Mouse (Mus musculus) cerebellum, postnatal 10 days (tissue): ENCODE data around the gene Gm20388.

ENCODE experiments used
- DNase-seq, 2 experiments: peaks; one replicate each; pipeline ENCODE4 v3.0.0; 2021; ENCODE audit warnings: mixed read lengths in 2 of 2

Gm20388 gene

GRCm38 (mm10) chr8:120425199-120425941, 514.7 kb downstream of the Gm20388 start:
- peak; percentile 64 to 74 for DNase-seq

- DNase-seq: no peak
These were observed 515.5 kb downstream of the Gm20388 start for GRCm38 (mm10) chr8:120426105-120426504.

- peak; percentile 86 to 89 for DNase-seq
These were observed 516.2 kb downstream of the Gm20388 start for GRCm38 (mm10) chr8:120426622-120427385.

- DNase-seq: no peak
These were observed 517.9 kb downstream of the Gm20388 start for GRCm38 (mm10) chr8:120428492-120428891.

GRCm38 (mm10) chr8:120429116-120429515, 518.5 kb downstream of the Gm20388 start:
- no peak for DNase-seq

GRCm38 (mm10) chr8:120431042-120431441, 520.4 kb downstream of the Gm20388 start:
- peak in 1 of 2 experiments; percentile 70 for DNase-seq

GRCm38 (mm10) chr8:120432438-120432837, 521.8 kb downstream of the Gm20388 start:
- peak; percentile 45 to 55 for DNase-seq

GRCm38 (mm10) chr8:120433143-120433542, 522.5 kb downstream of the Gm20388 start:
- peak in 1 of 2 experiments; percentile 36 for DNase-seq

GRCm38 (mm10) chr8:120433734-120434133, 523.1 kb downstream of the Gm20388 start:
- peak; percentile 53 to 75 for DNase-seq

GRCm38 (mm10) chr8:120435781-120436180, 525.1 kb downstream of the Gm20388 start:
- DNase-seq: no peak

GRCm38 (mm10) chr8:120436491-120437030, 525.9 kb downstream of the Gm20388 start:
- DNase-seq: peak in 1 of 2 experiments; percentile 30

- no peak for DNase-seq
These were observed 526.6 kb downstream of the Gm20388 start for GRCm38 (mm10) chr8:120437207-120437606.

GRCm38 (mm10) chr8:120437666-120438395, 527.2 kb downstream of the Gm20388 start:
- peak; percentile 85 to 88 for DNase-seq

GRCm38 (mm10) chr8:120439309-120439708, 528.7 kb downstream of the Gm20388 start:
- DNase-seq: peak; percentile 66 to 79

GRCm38 (mm10) chr8:120440739-120441138, 530.1 kb downstream of the Gm20388 start:
- peak in 1 of 2 experiments; percentile 48 for DNase-seq

- no peak for DNase-seq
These were observed 531.0 kb downstream of the Gm20388 start for GRCm38 (mm10) chr8:120441637-120442036.

- DNase-seq: peak; percentile 67 to 68
These were observed 531.8 kb downstream of the Gm20388 start for GRCm38 (mm10) chr8:120442306-120443003.

GRCm38 (mm10) chr8:120445249-120445648, 534.6 kb downstream of the Gm20388 start:
- no peak for DNase-seq

- peak; percentile 51 to 64 for DNase-seq
These were observed 537.5 kb downstream of the Gm20388 start for GRCm38 (mm10) chr8:120448131-120448530.

- no peak for DNase-seq
These were observed 538.5 kb downstream of the Gm20388 start for GRCm38 (mm10) chr8:120449139-120449538.

- DNase-seq: peak; percentile 71 to 80
These were observed 539.0 kb downstream of the Gm20388 start for GRCm38 (mm10) chr8:120449608-120450031.

GRCm38 (mm10) chr8:120452111-120452510, 541.5 kb downstream of the Gm20388 start:
- no peak for DNase-seq
